Mouse (Mus musculus) spleen, adult 2 months (tissue): ENCODE data around the gene Igf2bp1.

ENCODE experiments used
- CTCF ChIP-seq: fragments of 200-500 bp; IDR thresholded peaks from 2 replicates; pipeline ENCODE4 v1.5.1; 2011; ENCODE audit warnings: mild to moderate bottlenecking, inconsistent platforms; ENCODE audit not compliant: insufficient read depth, insufficient read length, insufficient replicate concordance; ENCODE audit errors: extremely low read depth
- POLR2A ChIP-seq: fragments of 200-500 bp; IDR thresholded peaks from 2 replicates; pipeline ENCODE4 v1.6.1; 2011; ENCODE audit warnings: low read depth, low read length, inconsistent platforms

DNA sequence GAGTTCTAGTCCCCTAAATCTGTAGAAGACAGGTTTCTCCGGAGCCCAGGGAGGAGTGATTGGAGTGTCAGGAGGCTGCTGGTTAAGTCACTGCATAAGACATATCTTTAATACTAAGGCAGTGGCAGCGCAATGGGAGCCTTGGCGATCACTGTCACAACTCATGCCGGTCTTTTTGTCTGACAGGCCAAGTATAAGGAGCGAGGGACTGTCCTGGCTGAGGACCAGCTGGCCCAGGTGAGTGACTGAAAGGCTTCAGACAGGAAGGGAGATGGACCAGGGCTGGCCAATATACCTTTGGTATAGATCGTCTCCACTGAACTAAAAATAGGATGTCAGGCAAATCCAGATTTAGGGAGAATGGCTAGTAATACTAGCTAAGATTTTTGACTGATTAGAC, 29.4 kb upstream of the Igf2bp1 start:
- TF ChIP-seq CTCF (no peak), POLR2A (no peak)
